Mouse (Mus musculus) limb, embryonic 11.5 days (tissue): ENCODE measurements at regions not wholly inside any gene's neighbourhood (a gene's known extent, or its start where the extent isn't known, plus 50 kb on each side); places are given as distances from the start of the nearest gene placed in this dataset.

ENCODE experiments used
- ATAC-seq: fragments of 200-750 bp; cut with Nextera tagmentation; 2 replicates; pipeline ENCODE4 v1.8.0; 2017; ENCODE audit warnings: low read depth; ENCODE audit not compliant: insufficient number of reproducible peaks, low FRiP score, low TSS enrichment
- DNase-seq: peaks from one replicate; pipeline ENCODE4 v3.0.0-alpha.2; 2015; ENCODE audit warnings: low spot score
- H3K27ac ChIP-seq: fragments of 300-500 bp; sonication (generic); replicated peaks from 2 replicates; pipeline ENCODE4 v1.5.1; 2014; ENCODE audit warnings: low read depth, mild to moderate bottlenecking, low read length
- H3K27me3 ChIP-seq: fragments of 300-500 bp; sonication (generic); 2 replicates; pipeline ENCODE4 v1.6.1; 2014; ENCODE audit warnings: mild to moderate bottlenecking, low read length, mixed read lengths; ENCODE audit not compliant: control insufficient read depth, insufficient read depth
- H3K36me3 ChIP-seq: fragments of 300-500 bp; sonication (generic); 2 replicates; pipeline ENCODE4 v1.6.1; 2014; ENCODE audit warnings: mild to moderate bottlenecking, low read length, moderate library complexity, mixed read lengths; ENCODE audit not compliant: control insufficient read depth, insufficient read depth
- H3K4me1 ChIP-seq: fragments of 300-500 bp; sonication (generic); 2 replicates; pipeline ENCODE4 v1.6.1; 2014; ENCODE audit warnings: low read length, mixed read lengths; ENCODE audit not compliant: control insufficient read depth, insufficient read depth
- H3K4me2 ChIP-seq: fragments of 300-500 bp; sonication (generic); 2 replicates; pipeline ENCODE4 v1.6.1; 2014; ENCODE audit warnings: low read depth, mild to moderate bottlenecking, moderate library complexity; ENCODE audit not compliant: severe bottlenecking
- H3K4me3 ChIP-seq: fragments of 300-500 bp; sonication (generic); 2 replicates; pipeline ENCODE4 v1.5.1; 2014; ENCODE audit warnings: low read depth, low read length
- H3K9ac ChIP-seq: fragments of 300-500 bp; sonication (generic); 2 replicates; pipeline ENCODE4 v1.6.1; 2014; ENCODE audit warnings: mild to moderate bottlenecking, low read length
- H3K9me3 ChIP-seq: fragments of 300-500 bp; sonication (generic); 2 replicates; pipeline ENCODE4 v1.6.1; 2016; ENCODE audit warnings: low read length; ENCODE audit not compliant: control insufficient read depth
- WGBS: fragments of 180-500 bp; shearing (Covaris S2); extraction: QIAGEN DNeasy Blood & Tissue Kit; methylation state at CpG from one replicate; pipeline ENCODE4 v1.1.7; 2014; 5-methylcytosine and 5-hydroxymethylcytosine counted together

DNA sequence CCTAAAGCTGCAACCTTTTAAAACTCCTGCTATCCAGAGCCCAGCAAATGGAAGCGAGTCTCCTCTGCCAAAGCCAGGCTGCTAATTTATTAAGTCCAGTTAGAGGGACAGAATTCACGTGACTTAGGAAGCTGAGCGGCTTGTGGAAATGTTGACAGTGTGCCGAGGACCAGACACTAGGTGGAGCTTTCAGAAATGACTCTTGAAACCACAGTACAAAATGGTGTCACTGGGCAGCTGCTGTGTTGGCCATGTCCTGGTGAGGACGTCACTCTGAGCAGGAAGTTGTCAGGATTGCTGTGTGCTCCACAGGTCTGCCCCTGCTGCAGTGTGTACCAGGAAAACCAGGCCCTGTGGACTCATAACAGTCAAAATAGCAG is 84.3 kb upstream of the Pik3cg start:
- Histone ChIP-seq H3K9me3 (no peaks in the 10 kb centered on the region), H3K36me3 (no peaks in the 10 kb centered on the region), H3K27ac (no peak overlapping the region), H3K4me3 (no peak overlapping the region), H3K4me2 (no peak overlapping the region), H3K9ac (no peak overlapping the region), H3K27me3 (no peaks in the 10 kb centered on the region), H3K4me1 (no peaks in the 10 kb centered on the region)
- 78% methylated on average over 5 of the region's 5 CpGs for WGBS
- ATAC-seq (no peak), DNase-seq (no peak)

DNA sequence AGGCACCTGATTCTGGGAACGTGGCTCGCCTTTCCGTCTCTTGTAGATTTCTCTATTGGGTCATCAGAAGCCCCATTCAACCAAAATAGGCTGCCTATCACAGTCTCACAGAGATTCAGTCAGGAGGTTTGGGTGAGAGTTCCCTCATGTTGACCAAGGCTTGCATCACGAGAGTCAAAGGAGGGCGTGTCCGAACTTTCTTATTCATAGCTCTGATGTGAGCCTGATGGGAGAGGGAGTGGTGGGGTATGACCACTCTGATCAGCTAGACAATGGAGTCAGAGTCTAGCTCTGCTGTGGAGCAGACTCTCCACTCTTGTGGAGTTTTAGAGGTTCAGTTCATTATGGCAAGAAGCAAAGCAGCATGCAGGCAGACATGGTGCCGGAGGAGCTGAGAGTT is 81.1 kb upstream of the Ccdc71l start:
- H3K27me3 ChIP-seq, result no peaks in the 10 kb centered on the region
- 88% methylated on average over 7 of the region's 7 CpGs for WGBS
- H3K4me2 ChIP-seq, result no peak overlapping the region
- no peak overlapping the region for H3K4me3 ChIP-seq
- no peaks in the 10 kb centered on the region for H3K36me3 ChIP-seq
- ATAC-seq (no peak), DNase-seq (no peak)
- H3K4me1 ChIP-seq, result no peaks in the 10 kb centered on the region
- no peak overlapping the region for H3K9ac ChIP-seq
- H3K9me3 ChIP-seq, result no peaks in the 10 kb centered on the region
- no peak overlapping the region for H3K27ac ChIP-seq

DNA sequence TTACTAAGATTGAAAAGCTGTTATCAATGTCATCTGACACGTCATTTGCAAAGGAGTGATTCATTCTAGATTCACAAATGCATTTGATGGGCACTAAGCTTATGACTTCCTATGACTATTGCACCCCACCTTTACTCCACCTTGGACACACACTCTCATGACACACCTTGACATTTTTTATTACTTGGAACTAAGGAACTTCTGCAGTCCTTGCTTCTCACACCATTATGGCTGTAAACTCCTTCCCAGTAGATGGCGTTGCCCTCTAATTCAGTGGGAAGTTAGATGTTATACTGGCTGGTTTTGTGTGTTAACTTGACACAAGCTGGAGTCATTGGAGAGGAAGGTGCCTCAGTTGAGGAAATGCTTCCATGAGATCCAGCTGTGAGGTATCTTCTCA is 78.8 kb upstream of the Ccdc71l start:
- DNase-seq (no peak), ATAC-seq (no peak)
- Histone ChIP-seq H3K4me1 (no peaks in the 10 kb centered on the region), H3K27me3 (no peaks in the 10 kb centered on the region), H3K9ac (no peak overlapping the region), H3K27ac (no peak overlapping the region), H3K36me3 (no peaks in the 10 kb centered on the region), H3K4me3 (no peak overlapping the region), H3K4me2 (no peak overlapping the region), H3K9me3 (no peaks in the 10 kb centered on the region)
- 80% methylated on average over 2 of the region's 2 CpGs for WGBS

DNA sequence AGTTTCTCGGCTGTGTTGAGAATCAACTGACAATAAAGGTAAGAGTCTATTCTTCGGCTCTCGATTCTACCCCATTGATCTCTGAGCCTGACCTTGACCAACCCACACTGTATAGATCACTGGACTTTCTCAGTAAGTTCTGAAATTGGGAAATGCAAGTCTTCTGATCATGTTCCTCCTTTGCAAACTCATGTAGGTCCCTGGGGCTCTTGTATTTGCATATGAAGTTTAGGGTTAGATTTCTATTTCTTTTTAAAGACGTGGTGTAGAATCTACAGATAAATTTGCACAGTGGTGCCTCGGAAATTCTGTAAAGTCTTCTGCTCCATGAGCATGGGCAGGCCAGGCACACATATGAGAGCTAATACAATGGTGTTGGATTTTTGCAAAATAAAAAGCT is 72.8 kb upstream of the Ccdc71l start:
- Histone ChIP-seq H3K4me1 (no peaks in the 10 kb centered on the region), H3K36me3 (no peaks in the 10 kb centered on the region), H3K4me2 (no peak overlapping the region), H3K27ac (no peak overlapping the region), H3K27me3 (no peaks in the 10 kb centered on the region), H3K4me3 (no peak overlapping the region), H3K9me3 (no peaks in the 10 kb centered on the region), H3K9ac (no peak overlapping the region)
- DNase-seq (no peak), ATAC-seq (no peak)
- WGBS, result 95% methylated on average over 5 of the region's 5 CpGs

DNA sequence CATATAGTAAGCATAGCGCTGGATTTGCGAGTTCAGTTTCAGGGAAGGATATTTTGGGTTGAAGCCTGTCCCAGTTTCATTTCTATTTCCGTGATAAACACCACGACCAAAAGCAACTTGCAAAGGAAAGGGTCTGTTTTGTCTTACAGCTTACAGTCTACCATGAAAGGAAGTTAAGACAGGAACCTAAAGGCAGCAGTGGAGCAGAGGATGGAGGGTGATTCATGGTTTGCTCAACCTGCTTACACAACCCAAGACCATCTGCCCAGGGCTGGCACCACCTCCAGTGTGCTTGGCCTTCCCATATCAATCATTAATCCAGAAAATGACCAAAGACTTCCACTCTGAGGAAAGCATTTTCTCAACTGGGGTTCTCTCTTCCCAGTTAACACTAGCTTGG is 72.2 kb upstream of the Ccdc71l start:
- Histone ChIP-seq H3K4me1 (no peaks in the 10 kb centered on the region), H3K27ac (no peak overlapping the region), H3K27me3 (no peaks in the 10 kb centered on the region), H3K9ac (no peak overlapping the region), H3K36me3 (no peaks in the 10 kb centered on the region), H3K4me3 (no peak overlapping the region), H3K9me3 (no peaks in the 10 kb centered on the region), H3K4me2 (no peak overlapping the region)
- DNase-seq, result no peak
- ATAC-seq, result no peak
- 89% methylated on average over 4 of the region's 4 CpGs for WGBS

DNA sequence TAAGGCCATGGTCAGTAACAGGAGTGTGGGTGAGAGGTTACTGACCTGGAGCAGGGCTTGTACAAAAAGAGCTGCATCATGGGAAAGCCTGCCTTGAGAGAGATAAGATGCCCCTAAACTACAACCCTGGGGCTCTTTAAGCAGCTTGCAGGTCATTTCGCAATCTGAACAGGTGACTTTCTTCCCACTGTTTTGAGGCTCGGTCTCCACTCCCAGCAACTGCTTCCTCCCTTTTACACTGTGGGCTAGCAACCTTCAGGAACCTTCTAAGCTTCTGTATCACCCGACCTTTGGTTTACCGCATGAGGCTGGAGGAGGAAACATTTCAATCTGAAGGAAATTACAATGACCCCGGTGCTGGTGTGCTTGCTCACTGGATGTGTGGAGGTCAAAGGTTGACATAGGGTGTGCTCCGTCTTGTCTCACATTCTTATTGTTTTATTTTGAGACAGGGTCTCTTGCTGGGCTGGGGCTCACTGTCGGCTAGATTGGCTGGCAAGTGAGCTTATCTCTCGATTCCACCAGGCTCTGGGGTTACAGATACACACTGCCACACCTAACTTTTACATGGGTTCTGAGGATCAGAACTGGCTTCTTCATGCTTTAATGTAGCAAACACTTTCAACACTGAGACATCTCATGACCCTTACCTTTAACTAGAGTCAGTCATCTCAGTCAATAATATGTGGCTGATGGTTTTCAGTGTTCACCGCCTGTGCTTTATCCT is 71.1 kb upstream of the Ccdc71l start:
- WGBS, result 82% methylated on average over 9 of the region's 9 CpGs
- H3K4me1 ChIP-seq, result no peaks in the 10 kb centered on the region
- no peak for ATAC-seq
- no peak overlapping the region for H3K27ac ChIP-seq
- DNase-seq, result no peak
- H3K4me3 ChIP-seq, result no peak overlapping the region
- H3K36me3 ChIP-seq, result no peaks in the 10 kb centered on the region
- no peak overlapping the region for H3K9ac ChIP-seq
- no peak overlapping the region for H3K4me2 ChIP-seq
- no peaks in the 10 kb centered on the region for H3K9me3 ChIP-seq
- no peaks in the 10 kb centered on the region for H3K27me3 ChIP-seq

DNA sequence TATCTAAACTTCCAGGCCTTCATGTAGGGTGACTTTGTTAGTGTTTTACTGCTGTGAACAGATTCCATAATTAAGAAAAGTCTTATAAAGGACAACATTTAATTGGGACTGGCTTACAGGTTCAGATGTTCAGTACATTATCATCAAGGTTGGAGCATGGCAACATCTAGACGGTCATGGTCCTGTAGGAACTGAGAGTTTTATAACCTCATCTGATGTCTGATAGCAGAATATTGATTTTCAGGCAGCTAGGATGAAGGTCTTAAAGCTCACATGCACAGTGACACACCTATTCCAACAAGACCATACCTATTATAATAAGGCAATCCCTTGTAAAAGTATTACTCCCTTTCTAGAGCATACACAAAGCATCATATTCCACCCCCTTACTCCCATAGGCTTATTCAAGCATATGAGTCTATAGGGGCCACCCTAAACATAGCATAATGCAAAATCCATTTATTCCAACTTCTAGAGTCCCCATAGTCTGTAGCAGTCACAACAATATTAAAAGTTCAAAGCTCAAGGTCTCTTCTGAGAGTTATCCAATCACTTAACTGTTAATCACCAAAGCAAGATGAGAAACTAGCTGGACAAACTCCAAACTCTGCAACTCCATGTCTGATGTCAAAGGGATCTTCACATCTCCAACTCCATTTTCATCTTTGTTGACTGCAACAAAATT is 63.3 kb upstream of the Ccdc71l start:
- DNase-seq (no peak), ATAC-seq (no peak)
- H3K27me3 ChIP-seq, result no peaks in the 10 kb centered on the region
- H3K9ac ChIP-seq, result no peak overlapping the region
- no peaks in the 10 kb centered on the region for H3K4me1 ChIP-seq
- H3K36me3 ChIP-seq, result no peaks in the 10 kb centered on the region
- WGBS, result 93% methylated on average over 1 of the region's 1 CpGs
- no peak overlapping the region for H3K27ac ChIP-seq
- no peak overlapping the region for H3K4me3 ChIP-seq
- no peak overlapping the region for H3K4me2 ChIP-seq
- H3K9me3 ChIP-seq, result no peaks in the 10 kb centered on the region
